Mouse (Mus musculus) cerebellum, adult 11 months (tissue): ENCODE measurements around the gene Ppfibp2.
A peak's percentile ranks its signal among the peaks of the same experiment; 100 is the strongest.

Source experiments
- DNase-seq: peaks from one replicate; pipeline ENCODE4 v3.0.0; 2022

Ppfibp2 gene

DNA sequence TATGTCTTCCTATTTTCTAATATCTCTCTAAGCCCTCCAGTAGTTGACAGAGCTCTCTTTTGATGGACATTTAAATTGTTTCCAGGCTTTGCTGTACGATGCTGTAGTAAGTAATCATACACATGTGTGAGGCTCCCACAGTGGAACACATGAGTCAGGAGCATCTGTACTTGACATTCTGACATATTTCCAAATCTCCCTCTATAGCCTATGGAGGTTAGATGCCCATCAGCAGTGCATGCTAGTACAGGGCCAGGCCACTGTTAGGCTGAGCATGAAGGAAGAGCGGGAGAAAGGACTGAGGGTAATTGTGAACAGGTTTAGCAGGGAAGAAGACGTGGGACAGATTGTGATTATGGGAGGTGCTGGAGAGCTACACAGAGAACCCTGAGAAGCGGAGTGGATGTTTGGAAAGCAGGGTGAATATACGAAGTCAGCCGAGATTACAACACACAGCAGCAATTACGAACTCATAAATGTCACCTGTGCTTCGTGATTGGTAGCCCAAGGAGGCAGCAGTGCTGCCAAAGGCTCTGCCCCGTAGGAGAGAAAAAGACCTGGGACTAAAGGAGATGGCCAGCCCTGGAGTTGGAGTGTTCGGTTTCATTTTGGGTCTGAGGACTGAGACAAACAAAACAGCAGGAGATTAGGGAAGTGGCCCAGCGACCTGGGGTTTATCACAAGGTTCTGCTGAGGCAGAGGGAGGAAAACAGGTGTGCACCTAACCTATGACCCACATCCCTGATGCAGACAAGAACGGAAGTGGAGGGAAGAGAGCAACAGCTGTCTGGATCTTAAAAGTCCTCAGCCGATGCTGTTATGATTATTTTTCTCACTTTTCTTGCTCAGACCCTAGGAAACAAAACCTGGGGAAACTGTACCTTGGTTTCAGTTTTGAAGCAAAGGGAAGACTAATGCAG, 107.7 kb downstream of the Ppfibp2 start:
- no peak for DNase-seq

DNA sequence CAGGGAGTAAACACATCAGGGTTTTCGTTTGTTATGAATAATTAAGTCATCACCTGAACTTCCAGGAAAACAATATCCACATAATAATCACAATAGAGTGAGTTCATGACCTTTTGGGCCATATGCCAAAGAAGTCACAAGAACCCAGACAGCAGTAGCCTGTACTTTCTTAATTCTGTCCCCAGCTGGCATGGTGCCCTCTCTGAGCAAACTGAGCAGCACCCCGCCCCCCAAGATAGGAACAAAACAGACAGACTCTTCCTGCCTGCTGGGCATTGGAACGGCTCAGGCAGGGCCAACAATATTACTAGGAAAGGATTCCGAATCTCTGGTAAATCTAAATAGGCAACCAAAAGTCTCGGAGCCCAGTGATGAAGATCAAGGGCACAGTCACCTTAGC, 110.9 kb downstream of the Ppfibp2 start:
- DNase-seq, result no peak

DNA sequence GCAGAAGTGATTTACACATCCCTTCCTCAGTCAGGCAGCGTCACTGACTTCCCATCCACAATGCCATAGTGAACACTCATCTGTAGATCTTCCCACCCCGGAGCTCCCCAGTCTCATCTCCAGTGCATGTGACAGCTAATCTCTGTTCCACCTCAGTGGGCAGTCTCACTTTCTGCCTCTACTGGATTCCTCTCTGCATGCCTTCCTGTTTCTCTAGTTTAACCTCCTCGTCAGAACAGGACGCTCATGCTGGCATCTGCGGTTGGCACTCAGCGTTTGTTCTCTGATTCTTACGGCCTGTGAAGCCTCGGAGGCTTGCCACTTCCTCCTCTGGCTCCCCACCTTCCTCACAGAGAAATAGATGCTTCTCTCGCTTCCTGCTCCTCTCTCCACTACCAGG, 112.6 kb downstream of the Ppfibp2 start:
- DNase-seq, result no peak

- peak; percentile 5 for DNase-seq
Measured at GRCm38 (mm10) chr7:107708491-107709112, 113.6 kb downstream of the Ppfibp2 start.

GRCm38 (mm10) chr7:107712743-107713142, 117.7 kb downstream of the Ppfibp2 start:
- no peak for DNase-seq

DNA sequence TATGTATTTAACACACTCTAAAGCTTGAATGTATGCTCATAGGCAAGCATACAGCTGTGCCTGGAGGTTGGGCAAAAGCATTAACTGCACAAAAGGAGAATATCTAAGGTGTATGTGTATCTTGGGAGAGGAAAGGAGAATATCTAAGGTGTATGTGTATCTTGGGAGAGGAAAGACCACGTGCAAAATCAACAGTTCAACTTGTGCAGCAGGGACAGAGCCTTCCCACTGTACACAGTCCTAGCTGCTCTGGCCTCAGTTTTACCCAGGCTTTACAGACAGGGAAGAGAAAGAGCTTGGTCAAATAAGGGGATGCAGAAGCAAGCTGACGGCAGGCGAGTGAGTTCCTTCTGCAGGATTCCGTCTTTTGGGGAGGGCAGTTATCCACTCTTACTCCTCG, 119.1 kb downstream of the Ppfibp2 start:
- DNase-seq, result no peak

- no peak for DNase-seq
Measured at GRCm38 (mm10) chr7:107720771-107721170, 125.8 kb downstream of the Ppfibp2 start.

DNA sequence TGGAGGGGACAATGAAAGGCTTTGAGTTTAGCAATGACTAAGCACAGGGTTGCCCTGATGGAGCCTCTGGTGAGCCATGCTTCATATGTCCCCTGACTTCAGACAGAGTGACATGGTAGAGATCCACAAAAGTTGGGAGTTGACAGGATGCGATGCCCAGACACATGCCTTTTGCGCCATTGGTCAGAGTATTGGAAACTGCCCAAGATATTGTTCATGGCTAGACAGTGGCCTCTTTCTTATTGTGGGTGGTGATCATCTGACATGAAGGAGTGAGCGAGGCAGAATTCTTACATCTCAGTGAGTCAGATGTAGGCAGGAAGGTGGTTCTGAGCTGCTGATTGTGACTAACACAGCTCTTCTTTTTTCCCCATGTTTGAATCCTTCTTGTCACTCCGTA, 127.5 kb downstream of the Ppfibp2 start:
- DNase-seq, result no peak

DNA sequence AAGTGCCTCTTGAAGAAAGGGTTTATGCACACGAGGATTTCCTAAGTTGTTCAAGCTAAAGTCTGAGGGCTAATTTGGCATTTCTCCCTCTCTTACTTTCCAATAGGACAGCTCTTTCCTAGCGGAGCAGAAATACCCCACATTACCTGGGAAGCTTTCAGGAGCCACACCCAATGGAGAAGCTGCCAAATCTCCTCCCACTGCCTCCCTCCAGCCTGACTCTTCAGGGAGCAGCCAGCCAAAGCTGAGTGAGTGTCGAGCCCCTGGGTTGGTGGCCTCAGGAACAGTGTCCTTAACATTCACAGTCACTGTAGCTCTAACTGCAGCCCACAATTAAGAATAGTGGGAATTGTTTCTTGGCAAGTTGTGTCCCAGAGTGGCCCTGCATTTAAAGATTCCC, 132.5 kb downstream of the Ppfibp2 start:
- no peak for DNase-seq

DNA sequence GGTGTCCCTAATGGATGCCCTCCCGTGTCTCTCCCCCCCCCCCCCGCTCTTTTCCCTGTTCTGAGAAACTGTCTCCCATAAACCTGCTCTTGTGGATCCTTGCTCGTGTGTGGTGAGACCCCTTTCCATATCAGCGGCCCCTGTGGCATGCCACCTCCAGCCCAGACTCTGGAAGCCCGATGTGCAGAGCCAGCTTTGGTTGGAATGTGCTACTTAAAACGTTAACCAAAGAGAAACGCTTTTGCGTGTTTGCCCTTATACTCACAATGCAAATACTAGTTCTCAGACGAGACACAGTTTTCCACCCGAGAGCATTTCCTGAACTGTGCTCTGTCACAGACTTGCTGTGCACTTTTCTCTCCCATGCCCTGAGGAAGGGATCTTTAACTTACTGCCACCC, 135.6 kb downstream of the Ppfibp2 start:
- no peak for DNase-seq

DNA sequence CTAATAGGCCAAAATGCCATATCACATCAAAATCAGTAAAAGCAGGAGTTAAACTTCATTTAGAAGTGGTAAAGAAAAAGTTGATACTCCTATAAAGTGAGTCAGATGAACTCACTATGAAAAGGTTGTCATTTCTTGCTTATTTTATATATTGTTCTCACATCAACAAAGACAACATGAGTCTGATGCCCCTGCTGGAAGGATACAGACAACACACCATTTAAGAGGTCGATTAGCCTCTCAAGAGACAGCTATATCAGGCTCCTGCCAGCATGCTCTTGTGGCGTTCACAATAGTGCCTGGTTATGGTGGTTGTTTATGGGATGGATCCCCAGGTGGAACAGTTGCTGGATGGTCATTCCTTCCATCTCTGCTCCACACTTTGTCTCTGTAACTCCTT, 138.2 kb downstream of the Ppfibp2 start:
- DNase-seq, result no peak

DNA sequence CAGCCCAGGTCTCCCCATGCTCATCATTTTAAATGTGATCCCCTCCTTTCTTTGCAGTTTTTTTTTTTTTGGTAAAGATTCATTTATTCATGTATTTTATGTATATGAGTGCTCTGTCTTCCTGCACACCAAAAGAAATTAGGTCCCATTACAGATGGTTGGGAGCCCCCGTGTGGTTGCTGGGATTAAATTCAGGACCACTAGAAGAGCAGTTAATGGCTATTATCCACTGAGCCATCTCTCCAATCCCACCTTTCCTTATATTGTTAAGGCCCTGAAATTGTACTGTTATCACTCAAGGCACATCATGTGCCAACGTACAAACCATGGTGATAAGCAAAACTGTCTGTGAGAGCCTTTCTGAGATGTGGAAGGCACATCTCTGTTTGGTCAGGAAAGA, 143.7 kb downstream of the Ppfibp2 start:
- no peak for DNase-seq

- DNase-seq, result no peak
Measured at GRCm38 (mm10) chr7:107742963-107743465, 148.0 kb downstream of the Ppfibp2 start.

DNA sequence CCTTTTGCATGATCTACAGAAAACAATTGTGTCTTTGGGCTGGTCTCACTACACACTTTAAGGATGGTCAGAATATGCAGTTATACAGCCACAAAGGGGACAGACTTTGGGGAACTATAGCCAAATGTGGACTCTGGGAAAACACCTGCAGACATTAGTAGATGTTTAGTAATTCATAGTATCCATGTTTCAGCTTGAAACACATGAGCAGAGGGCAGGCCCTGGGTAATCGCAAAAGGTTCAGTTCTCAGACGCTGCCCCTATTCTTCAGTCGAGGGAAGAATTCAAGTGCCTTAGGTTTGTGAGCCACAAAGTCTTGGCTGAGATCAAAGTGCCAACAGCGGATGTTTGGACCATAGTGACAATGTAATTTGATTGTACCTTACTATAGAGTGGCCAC, 149.4 kb downstream of the Ppfibp2 start:
- DNase-seq, result no peak

DNA sequence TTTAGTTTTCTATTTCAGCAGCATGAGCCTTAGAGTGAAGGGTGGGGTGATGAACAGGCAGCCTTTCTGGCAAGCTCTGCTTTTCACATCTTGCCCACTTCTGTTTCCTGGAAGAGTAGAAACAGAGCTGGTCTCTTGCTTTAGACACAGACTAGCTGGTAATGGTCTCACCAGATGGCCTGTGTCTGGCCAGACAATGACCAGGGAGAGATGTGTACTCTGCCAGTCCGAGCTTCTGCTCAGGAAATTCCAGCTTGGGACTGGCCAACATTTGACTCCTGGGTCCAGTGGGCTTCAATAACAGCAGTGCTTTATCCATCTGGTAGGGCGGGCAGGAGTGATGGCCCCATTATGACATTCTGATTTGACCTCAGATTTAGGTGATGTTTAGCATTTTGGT, 150.1 kb downstream of the Ppfibp2 start:
- DNase-seq, result no peak

- no peak for DNase-seq
Measured at GRCm38 (mm10) chr7:107746036-107746435, 151.0 kb downstream of the Ppfibp2 start.

DNA sequence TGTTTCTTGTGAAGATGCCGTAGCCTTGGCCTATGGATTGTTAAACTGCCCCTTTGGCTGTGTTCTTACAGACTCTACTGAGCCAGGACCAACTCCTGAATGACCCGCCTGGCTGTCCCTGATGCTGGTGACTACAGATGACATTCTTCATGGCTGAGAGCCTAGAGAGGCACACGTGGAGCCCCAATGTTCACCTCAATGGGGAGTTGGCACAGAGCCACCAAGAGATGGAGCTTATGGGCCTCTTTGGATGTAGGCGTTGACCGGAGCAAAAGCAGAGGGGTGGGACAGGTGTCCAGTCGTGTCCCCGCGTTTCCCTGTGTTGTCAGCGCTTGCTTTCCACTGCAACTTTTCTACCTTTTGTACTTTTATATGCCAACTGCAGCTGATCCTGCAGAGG, 152.5 kb downstream of the Ppfibp2 start:
- no peak for DNase-seq

DNA sequence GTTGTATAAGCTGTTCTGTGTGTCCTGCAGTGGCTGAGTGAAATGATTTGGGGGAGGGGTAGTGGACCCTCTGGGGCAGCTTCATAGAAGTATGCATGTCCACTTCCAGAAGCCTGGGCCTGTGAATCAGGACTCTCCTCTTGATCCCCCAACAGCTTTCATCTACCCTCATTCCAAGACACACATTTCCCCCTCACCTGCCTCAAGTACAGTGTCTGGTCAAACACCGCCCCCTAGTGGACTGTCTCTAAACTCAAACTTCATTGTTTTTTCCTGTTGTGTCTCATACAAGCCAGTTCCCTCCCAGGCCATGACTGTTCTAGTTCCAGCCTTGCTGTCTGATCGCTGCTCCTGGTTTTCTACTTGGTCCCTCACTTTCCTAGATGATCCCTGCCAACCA, 152.9 kb downstream of the Ppfibp2 start:
- DNase-seq, result peak; percentile 25

DNA sequence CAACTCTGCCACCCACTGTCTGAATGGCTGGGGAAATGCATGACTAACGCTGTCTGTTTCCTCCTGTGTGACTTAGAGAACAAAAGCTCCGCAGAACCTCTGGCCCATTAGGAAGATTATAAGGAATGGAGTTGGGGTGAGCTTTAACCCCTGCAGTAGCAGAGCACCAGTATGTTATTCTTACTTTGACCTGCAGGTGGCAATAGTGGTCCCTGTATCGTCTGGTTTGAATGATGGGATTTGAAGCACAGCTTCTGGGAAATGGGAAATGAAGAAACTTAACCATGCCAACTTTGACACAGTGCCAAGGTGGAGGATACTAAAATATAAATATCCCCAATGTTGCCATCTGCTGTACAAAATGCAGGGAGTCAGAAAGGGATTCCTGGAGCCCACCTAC, 154.3 kb downstream of the Ppfibp2 start:
- DNase-seq, result no peak

DNA sequence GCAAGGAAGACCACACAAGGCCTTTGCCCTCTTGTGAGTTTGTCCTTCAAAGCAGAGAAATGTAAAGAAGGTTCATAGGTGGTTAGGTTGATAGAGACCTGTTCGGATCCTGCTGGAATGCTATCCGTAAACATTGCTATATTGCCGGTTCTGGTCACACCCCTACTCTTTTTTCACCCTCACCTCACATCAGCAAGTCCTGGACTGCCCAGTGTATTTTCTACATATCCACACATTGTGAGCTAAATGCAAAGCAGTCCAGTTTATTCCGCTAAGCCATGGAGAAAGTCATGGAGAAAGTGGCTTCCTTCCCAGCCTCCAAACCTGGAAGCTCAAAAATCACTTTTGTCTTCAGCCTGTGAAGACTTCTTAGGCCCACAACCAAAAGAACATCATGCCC, 154.7 kb downstream of the Ppfibp2 start:
- no peak for DNase-seq

DNA sequence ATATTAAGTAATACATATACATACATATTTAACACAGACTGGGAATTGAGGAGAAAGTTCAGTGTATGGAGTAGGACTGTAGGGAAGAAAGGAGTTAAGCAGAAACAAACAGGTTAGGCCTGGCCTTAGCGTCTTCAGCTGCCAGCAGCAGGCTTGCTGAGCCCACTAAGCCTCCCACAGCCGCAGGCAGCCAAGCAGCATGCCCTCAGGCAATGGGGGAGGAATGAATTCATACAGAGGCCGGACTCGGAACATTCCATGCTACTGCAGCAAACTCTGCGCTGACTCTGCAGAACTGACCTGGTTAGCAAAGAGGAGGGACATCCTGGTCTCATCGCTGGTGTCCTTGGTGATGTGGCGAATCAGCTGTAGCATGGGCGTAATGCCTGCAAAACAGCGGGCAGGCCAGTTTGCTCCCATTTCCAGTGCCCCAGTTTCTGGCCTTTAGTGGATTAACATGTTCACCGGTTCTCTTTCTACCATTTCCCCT, 157.1 kb downstream of the Ppfibp2 start:
- DNase-seq, result no peak

GRCm38 (mm10) chr7:107755905-107756304, 160.9 kb downstream of the Ppfibp2 start:
- DNase-seq, result no peak

- DNase-seq, result no peak
Measured at GRCm38 (mm10) chr7:107756748-107757147, 161.7 kb downstream of the Ppfibp2 start.
